Mouse (Mus musculus): ENCODE results near the gene Tnpo1. TPM values are rescaled to one million over a fixed set of nuclear protein-coding genes. Genes with fewer than 3 reads are reported as not detected.

The Tnpo1 gene
- total RNA-seq, 2 experiments from 2014 or later: 89.8 to 94.3 TPM

- ATAC-seq (ENCODE audit: poor library complexity, severe bottlenecking): no peak
Observed at GRCm38 (mm10) chr13:98891443-98891842, 34.7 kb downstream of the Tnpo1 start.

GRCm38 (mm10) chr13:98890871-98891219 is 35.3 kb downstream of the Tnpo1 start:
- ATAC-seq (ENCODE audit: poor library complexity, severe bottlenecking): peak; percentile 96

- peak; percentile 72 for ATAC-seq (ENCODE audit: poor library complexity, severe bottlenecking)
Observed at GRCm38 (mm10) chr13:98890137-98890870, 35.9 kb downstream of the Tnpo1 start.

GRCm38 (mm10) chr13:98889211-98889610 is 37.0 kb downstream of the Tnpo1 start:
- ATAC-seq (ENCODE audit: poor library complexity, severe bottlenecking): no peak

- ATAC-seq (ENCODE audit: poor library complexity, severe bottlenecking): no peak
Observed at GRCm38 (mm10) chr13:98883774-98884173, 42.4 kb downstream of the Tnpo1 start.

- ATAC-seq (ENCODE audit: poor library complexity, severe bottlenecking): no peak
Observed at GRCm38 (mm10) chr13:98881991-98882390, 44.2 kb downstream of the Tnpo1 start.

GRCm38 (mm10) chr13:98880336-98880735 is 45.8 kb downstream of the Tnpo1 start:
- no peak for ATAC-seq (ENCODE audit: poor library complexity, severe bottlenecking)

GRCm38 (mm10) chr13:98879422-98879821 is 46.8 kb downstream of the Tnpo1 start:
- no peak for ATAC-seq (ENCODE audit: poor library complexity, severe bottlenecking)

- ATAC-seq (ENCODE audit: poor library complexity, severe bottlenecking): no peak
Observed at GRCm38 (mm10) chr13:98877165-98877564, 49.0 kb downstream of the Tnpo1 start.

- no peak for ATAC-seq (ENCODE audit: poor library complexity, severe bottlenecking)
Observed at GRCm38 (mm10) chr13:98874727-98875126, 51.5 kb downstream of the Tnpo1 start.

GRCm38 (mm10) chr13:98872273-98872847 is 53.8 kb downstream of the Tnpo1 start:
- peak; percentile 33 for ATAC-seq (ENCODE audit: poor library complexity, severe bottlenecking)

GRCm38 (mm10) chr13:98871263-98871662 is 54.9 kb downstream of the Tnpo1 start:
- peak; percentile 72 for ATAC-seq (ENCODE audit: poor library complexity, severe bottlenecking)

GRCm38 (mm10) chr13:98868236-98868923 is 57.8 kb downstream of the Tnpo1 start:
- no peak for ATAC-seq (ENCODE audit: poor library complexity, severe bottlenecking)

- ATAC-seq (ENCODE audit: poor library complexity, severe bottlenecking): peak; percentile 91
Observed at GRCm38 (mm10) chr13:98867810-98868209, 58.4 kb downstream of the Tnpo1 start.

GRCm38 (mm10) chr13:98855291-98855690 is 70.9 kb downstream of the Tnpo1 start:
- no peak for ATAC-seq (ENCODE audit: poor library complexity, severe bottlenecking)

GRCm38 (mm10) chr13:98845794-98846193 is 80.4 kb downstream of the Tnpo1 start:
- no peak for ATAC-seq (ENCODE audit: poor library complexity, severe bottlenecking)

- ATAC-seq (ENCODE audit: poor library complexity, severe bottlenecking): peak; percentile 34
Observed at GRCm38 (mm10) chr13:98836423-98837088, 89.6 kb downstream of the Tnpo1 start.

GRCm38 (mm10) chr13:98835740-98836139 is 90.4 kb downstream of the Tnpo1 start:
- ATAC-seq (ENCODE audit: poor library complexity, severe bottlenecking): no peak

GRCm38 (mm10) chr13:98834723-98835122 is 91.5 kb downstream of the Tnpo1 start:
- ATAC-seq (ENCODE audit: poor library complexity, severe bottlenecking): no peak

GRCm38 (mm10) chr13:98834199-98834598 is 92.0 kb downstream of the Tnpo1 start:
- no peak for ATAC-seq (ENCODE audit: poor library complexity, severe bottlenecking)
